Mouse (Mus musculus): Measurements from ENCODE around the gene Zscan4f. TPM values are rescaled to one million over a fixed set of nuclear protein-coding genes. Genes with fewer than 3 reads are reported as not detected.

Gene Zscan4f
- polyA plus RNA-seq (2014; fragmentation: Illumina TruSeq; extraction: RNeasy Lipid Tissue Mini Kit (QIAGEN cat#74804); ENCODE audit: low read depth, low replicate concordance), result not detected

DNA sequence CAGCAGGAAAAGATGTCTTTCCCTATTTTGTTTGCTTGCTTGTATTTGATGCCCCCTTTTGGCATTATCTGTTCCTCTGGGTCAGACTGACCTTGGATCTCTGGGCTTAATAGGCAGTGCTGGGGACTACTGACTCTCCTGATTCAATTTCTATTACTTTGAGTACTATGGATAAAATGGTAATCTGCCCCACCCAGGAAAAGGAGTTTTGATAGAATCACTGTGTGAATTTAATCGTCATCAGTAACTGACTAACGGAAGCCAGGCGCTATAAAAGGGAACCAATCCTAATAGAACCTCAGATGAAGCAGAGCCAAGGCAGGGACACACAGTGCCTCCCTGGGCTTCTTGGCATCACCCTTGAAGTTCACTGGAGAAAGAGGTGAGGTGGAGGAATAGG, at the start of gene Zscan4f:
Zscan4f (plus strand) TSS at position 301 of the 400 bp plus-strand sequence.

Other genes with a start within 250 kb of the Zscan4f start
- gene Zscan4d, start 231.8 kb upstream of the Zscan4f start, polyA plus RNA-seq (2014; fragmentation: Illumina TruSeq; extraction: RNeasy Lipid Tissue Mini Kit (QIAGEN cat#74804); ENCODE audit: low read depth, low replicate concordance), result not detected
- not detected for gene Zscan4e, start 87.2 kb upstream of the Zscan4f start, polyA plus RNA-seq (2014; fragmentation: Illumina TruSeq; extraction: RNeasy Lipid Tissue Mini Kit (QIAGEN cat#74804); ENCODE audit: low read depth, low replicate concordance)
- gene Zscan4-ps2, start 116.4 kb downstream of the Zscan4f start, polyA plus RNA-seq (2014; fragmentation: Illumina TruSeq; extraction: RNeasy Lipid Tissue Mini Kit (QIAGEN cat#74804); ENCODE audit: low read depth, low replicate concordance), result not detected
- not detected for gene Zscan4-ps3, start 211.4 kb downstream of the Zscan4f start, polyA plus RNA-seq (2014; fragmentation: Illumina TruSeq; extraction: RNeasy Lipid Tissue Mini Kit (QIAGEN cat#74804); ENCODE audit: low read depth, low replicate concordance)